Mouse (Mus musculus): Measurements from ENCODE around the gene Hoxd4. TPM values are rescaled to one million over a fixed set of nuclear protein-coding genes. Genes with fewer than 3 reads are reported as not detected.
A peak's percentile ranks its signal among the peaks of the same experiment; 100 is the strongest.

Gene Hoxd4
- polyA plus RNA-seq, 1 experiment from 2014 or later, result not detected

DNA sequence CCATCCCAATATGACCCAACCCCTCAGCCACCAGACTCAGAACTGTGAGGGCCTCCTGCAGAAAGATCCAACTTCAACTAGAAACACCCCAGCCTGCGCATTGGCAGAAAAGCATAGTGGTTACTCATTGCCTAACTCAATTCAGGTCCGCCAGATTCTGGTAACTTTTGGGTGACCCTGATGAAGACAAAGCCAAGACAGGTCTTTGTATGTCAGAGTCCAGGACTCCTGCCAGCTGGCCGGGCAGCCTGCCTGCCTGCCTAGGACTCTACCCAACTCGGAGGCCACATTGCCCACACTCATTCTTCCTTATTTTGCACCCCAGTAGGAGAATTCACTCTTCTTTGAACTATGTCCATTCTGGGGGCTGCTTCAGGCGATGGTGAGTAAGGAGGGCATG lies 14.8 kb downstream of the Hoxd4 start, which contains the start of gene Gm28230:
Gene Gm28230 (plus strand): TSS at position 178 of the 400 bp plus-strand sequence.
- no peaks in the 10 kb centered on the region for H3K9me3 ChIP-seq
- H3K4me2 ChIP-seq, result peak within 1 kb of the TSS; percentile 60
- ATAC-seq (ENCODE audit: extremely low read depth, insufficient number of reproducible peaks, low FRiP score, low TSS enrichment), result no peak
- H3K4me3 ChIP-seq, result peak within 1 kb of the TSS; percentile 38
- 16% methylated on average over 5 of the region's 5 CpGs for WGBS
- H3K27me3 ChIP-seq (replicated peaks), result peaks cover 100% of the 10 kb centered on the region
- no peaks in the 10 kb centered on the region for H3K36me3 ChIP-seq
- peaks cover 6% of the 10 kb centered on the region; the same call in 1 of the 2 replicates for H3K4me1 ChIP-seq
- no peak within 1 kb of the TSS; the same call in 1 of the 2 replicates for H3K9ac ChIP-seq
- no peak within 1 kb of the TSS for H3K27ac ChIP-seq (replicated peaks)

DNA sequence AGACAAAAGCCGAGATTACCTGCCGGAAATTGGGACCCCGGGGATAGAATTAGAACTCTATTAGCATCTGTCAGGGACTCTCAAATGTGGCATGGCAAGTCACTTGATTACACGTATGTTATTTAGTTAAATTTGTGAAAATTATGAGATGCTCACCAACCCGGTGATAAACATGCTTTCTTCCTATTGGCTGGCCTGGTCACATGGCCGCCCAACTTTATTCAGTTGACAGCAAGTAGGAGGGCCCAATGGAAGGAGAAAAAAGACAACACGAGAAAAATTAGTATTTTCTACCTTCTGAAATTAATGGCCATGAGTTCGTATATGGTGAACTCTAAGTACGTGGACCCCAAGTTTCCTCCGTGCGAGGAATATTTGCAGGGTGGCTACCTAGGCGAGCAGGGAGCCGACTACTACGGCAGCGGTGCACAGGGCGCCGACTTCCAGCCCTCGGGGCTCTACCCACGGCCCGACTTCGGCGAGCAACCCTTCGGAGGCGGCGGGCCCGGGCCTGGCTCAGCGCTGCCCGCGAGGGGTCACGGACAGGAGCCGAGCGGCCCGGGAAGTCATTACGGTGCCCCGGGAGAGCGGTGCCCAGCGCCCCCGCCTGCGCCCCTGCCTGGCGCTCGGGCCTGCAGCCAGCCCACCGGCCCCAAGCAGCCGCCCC lies 15.4 kb downstream of the Hoxd4 start:
- Histone ChIP-seq H3K4me1 (peaks cover 6% of the 10 kb centered on the region; the same call in 1 of the 2 replicates), H3K27me3 (replicated peaks) (peaks cover 100% of the 10 kb centered on the region), H3K4me2 (peak overlapping the region; percentile 60), H3K36me3 (no peaks in the 10 kb centered on the region), H3K4me3 (peak overlapping the region; percentile 38), H3K9me3 (no peaks in the 10 kb centered on the region), H3K9ac (no peak overlapping the region; the same call in 1 of the 2 replicates), H3K27ac (replicated peaks) (no peak overlapping the region)
- WGBS, result under 1% methylated on average over 43 of the region's 43 CpGs
- no peak for ATAC-seq (ENCODE audit: extremely low read depth, insufficient number of reproducible peaks, low FRiP score, low TSS enrichment)

DNA sequence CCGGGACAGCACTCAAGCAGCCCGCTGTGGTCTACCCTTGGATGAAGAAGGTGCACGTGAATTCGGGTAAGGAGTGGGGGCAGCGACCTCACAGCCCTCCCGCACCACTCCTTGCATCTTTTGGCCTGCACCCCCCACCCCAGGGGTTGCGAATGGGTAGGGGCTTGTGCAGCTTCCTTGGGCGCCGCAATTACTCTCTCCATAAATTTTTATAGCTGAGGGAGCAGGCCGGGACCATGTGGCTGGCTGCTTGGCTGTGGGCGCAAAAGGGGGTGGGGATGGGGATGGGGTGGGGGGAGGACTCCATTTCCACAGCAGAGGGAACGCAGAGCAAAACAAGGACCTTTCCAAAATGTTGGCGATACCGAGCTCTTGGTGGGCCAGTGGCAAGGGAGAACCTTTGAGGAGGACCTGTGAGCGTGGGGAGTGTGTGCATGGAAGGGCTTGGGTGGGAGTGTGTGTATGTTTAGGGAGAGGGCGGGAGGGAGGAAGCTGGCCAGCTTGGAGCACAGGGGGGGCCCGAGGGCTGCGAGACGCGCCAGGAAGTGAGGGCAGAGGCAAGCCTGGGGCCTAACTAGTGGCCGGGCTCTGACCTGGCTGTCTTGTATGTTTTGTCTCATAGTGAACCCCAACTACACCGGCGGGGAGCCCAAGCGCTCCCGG lies 16.0 kb downstream of the Hoxd4 start:
- Histone ChIP-seq H3K36me3 (no peaks in the 10 kb centered on the region), H3K27ac (replicated peaks) (no peak overlapping the region), H3K27me3 (replicated peaks) (peaks cover 100% of the 10 kb centered on the region), H3K4me1 (peaks cover 12% of the 10 kb centered on the region), H3K4me3 (peak overlapping the region; percentile 38), H3K9me3 (no peaks in the 10 kb centered on the region), H3K4me2 (peak overlapping the region; percentile 60), H3K9ac (no peak overlapping the region)
- ATAC-seq (ENCODE audit: extremely low read depth, insufficient number of reproducible peaks, low FRiP score, low TSS enrichment), result no peak
- WGBS, result under 1% methylated on average over 25 of the region's 25 CpGs

DNA sequence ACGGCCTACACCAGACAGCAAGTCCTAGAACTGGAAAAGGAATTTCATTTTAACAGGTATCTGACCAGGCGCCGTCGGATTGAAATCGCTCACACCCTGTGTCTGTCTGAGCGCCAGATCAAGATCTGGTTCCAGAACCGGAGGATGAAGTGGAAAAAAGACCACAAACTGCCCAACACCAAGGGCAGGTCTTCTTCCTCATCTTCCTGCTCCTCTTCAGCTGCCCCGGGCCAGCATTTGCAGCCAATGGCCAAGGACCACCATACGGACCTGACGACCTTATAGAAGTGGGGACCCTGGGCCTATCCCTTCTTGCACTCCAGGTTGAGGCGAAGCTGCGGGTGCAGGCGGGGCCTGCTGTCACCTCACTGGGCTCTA lies 16.6 kb downstream of the Hoxd4 start:
- no peak for ATAC-seq (ENCODE audit: extremely low read depth, insufficient number of reproducible peaks, low FRiP score, low TSS enrichment)
- 5% methylated on average over 13 of the region's 13 CpGs for WGBS
- no peak overlapping the region for H3K27ac ChIP-seq (replicated peaks)
- H3K4me2 ChIP-seq, result peak overlapping the region; percentile 60; the same call in 1 of the 2 replicates
- no peak overlapping the region for H3K9ac ChIP-seq
- peak overlapping the region; percentile 38; the same call in 1 of the 2 replicates for H3K4me3 ChIP-seq
- H3K27me3 ChIP-seq (replicated peaks), result peaks cover 100% of the 10 kb centered on the region
- H3K36me3 ChIP-seq, result no peaks in the 10 kb centered on the region
- H3K4me1 ChIP-seq, result peaks cover 14% of the 10 kb centered on the region
- H3K9me3 ChIP-seq, result no peaks in the 10 kb centered on the region

DNA sequence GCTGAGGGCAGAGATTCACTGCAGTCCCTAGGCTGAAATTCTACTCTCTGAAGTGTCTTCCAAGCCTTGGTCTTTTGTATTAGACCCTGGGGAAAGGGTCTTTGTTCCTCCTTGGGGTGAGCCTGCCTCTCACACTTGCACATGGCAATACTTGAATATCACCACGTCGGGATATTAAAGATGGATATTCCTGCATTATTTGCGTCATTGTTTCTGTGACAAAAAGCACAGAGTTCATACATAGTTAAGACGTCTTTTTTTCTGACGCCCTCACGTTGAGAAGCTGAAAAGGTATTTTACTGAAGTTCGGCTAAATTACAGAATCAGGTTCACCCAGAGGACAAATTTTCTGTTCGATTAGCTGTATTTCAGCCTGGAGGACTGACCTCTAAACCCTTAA lies 18.6 kb downstream of the Hoxd4 start:
- no peak overlapping the region for H3K4me3 ChIP-seq
- ATAC-seq (ENCODE audit: extremely low read depth, insufficient number of reproducible peaks, low FRiP score, low TSS enrichment), result no peak
- WGBS, result 10% methylated on average over 8 of the region's 8 CpGs
- peaks cover 100% of the 10 kb centered on the region for H3K27me3 ChIP-seq (replicated peaks)
- no peaks in the 10 kb centered on the region for H3K36me3 ChIP-seq
- peaks cover 14% of the 10 kb centered on the region for H3K4me1 ChIP-seq
- H3K27ac ChIP-seq (replicated peaks), result no peak overlapping the region
- H3K9me3 ChIP-seq, result no peaks in the 10 kb centered on the region
- H3K9ac ChIP-seq, result no peak overlapping the region
- H3K4me2 ChIP-seq, result no peak overlapping the region

DNA sequence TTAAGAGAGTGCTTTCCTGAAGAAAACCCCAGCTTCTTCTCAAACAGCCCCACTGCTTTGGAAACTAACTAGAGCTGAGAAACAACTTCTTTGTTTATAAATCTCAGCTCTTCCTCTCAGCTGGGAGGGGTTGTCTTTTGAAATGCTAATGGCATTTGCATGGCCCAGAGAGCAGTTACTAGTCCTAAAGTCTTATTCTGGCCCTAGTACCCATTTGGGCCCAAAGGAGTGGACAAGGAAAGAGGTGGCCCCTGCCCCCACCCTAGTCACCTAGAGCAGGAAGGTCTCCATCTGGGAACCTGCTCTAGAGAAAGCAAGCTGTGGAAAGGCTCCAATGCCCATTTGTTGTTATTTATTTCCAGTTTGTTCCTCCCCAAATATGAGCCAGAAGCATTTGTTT lies 19.3 kb downstream of the Hoxd4 start:
- Histone ChIP-seq H3K4me2 (no peak overlapping the region), H3K9ac (no peak overlapping the region)

DNA sequence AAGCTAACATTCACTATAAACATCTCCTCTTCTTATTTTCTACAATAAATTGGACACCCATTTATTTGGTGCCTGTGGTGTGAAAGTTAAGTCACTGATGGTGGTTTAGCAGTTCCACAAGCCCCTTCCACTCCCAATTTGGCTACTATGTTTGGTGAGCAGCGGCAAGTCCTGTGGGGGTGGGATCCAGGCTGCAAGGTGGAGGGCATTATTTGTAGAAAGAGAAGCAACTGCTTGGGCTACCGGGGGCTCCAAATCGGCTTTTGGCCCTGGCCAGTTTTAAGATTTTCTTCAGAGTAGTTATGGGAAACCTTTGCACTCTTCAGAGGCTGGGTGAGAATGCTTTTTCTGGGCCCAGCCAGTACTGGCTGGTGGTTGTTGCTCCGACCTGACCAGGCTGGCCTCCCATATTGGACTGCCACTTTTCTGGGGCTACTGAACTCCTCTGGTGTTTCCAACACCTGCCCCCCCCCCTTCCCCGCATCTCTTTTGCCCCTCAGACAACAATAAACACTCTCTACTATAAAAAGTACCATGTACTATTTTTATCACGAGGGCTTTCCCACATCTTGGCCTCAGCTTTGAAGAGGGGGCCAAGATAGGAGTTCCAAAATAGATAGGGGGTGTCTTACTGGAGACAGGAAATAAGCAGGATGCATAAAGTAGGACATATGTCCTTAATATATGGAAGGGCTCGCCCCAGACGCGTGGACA lies 20.2 kb downstream of the Hoxd4 start:
- H3K27ac ChIP-seq (replicated peaks), result no peak overlapping the region
- WGBS, result 8% methylated on average over 9 of the region's 9 CpGs

More for the DNA sequence above, 19.3 kb downstream of the Hoxd4 start:
- ATAC-seq (ENCODE audit: extremely low read depth, insufficient number of reproducible peaks, low FRiP score, low TSS enrichment), result no peak
- peaks cover 100% of the 10 kb centered on the region for H3K27me3 ChIP-seq (replicated peaks)
- H3K27ac ChIP-seq (replicated peaks), result no peak overlapping the region
- H3K4me1 ChIP-seq, result peaks cover 16% of the 10 kb centered on the region
- no peak overlapping the region for H3K4me3 ChIP-seq
- H3K36me3 ChIP-seq, result no peaks in the 10 kb centered on the region
- no peaks in the 10 kb centered on the region for H3K9me3 ChIP-seq

DNA sequence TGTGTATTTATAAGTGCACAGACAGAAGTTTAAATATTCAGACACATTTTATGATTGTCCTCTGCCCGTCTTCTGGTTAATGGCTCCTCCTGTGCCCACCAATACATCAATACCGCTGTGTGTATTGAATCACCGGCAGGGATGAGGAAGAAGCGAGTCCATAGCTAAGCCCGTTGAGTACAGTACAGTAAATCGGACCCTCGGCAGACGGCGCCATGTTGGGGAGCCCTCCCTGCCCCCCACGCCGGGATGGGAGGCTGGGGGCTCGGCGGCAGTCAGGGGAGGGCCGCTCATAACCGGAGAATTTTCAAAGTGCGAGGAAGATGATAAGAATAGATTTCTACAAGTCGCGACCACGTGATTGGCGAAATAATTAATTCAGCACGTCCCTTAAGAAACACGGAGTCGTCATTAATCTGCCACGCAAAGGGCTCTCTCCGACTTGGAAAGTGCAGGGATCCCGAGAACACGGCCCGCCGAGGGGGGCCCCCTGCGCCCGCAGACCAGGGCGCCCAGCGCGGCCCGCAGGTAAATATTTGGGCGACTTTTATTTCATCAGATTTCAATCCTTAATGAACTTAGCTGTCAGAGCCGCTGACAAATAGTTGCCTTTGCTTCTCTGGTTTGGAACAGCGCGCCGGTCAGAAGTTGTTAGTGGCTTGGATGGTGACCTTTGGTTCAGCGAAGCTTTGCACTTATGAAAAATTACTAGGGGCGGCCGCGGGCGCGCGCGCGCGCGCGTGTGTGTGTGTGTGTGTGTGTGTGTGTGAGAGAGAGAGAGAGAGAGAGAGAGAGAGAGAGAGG lies 21.0 kb downstream of the Hoxd4 start:
- peak overlapping the region; percentile 41 for H3K4me2 ChIP-seq
- H3K36me3 ChIP-seq, result no peaks in the 10 kb centered on the region
- H3K4me3 ChIP-seq, result peak overlapping the region; percentile 31
- H3K9me3 ChIP-seq, result no peaks in the 10 kb centered on the region
- H3K27me3 ChIP-seq (replicated peaks), result peaks cover 100% of the 10 kb centered on the region
- H3K9ac ChIP-seq, result no peak overlapping the region
- peaks cover 14% of the 10 kb centered on the region for H3K4me1 ChIP-seq
- WGBS, result 1% methylated on average over 52 of the region's 52 CpGs
- ATAC-seq (ENCODE audit: extremely low read depth, insufficient number of reproducible peaks, low FRiP score, low TSS enrichment), result no peak
- no peak overlapping the region for H3K27ac ChIP-seq (replicated peaks)

More for the DNA sequence above, 20.2 kb downstream of the Hoxd4 start:
- H3K4me1 ChIP-seq, result peaks cover 20% of the 10 kb centered on the region
- ATAC-seq (ENCODE audit: extremely low read depth, insufficient number of reproducible peaks, low FRiP score, low TSS enrichment), result no peak
- no peak overlapping the region for H3K4me3 ChIP-seq
- H3K4me2 ChIP-seq, result peak overlapping the region; percentile 41; the same call in 1 of the 2 replicates
- peaks cover 100% of the 10 kb centered on the region for H3K27me3 ChIP-seq (replicated peaks)
- no peaks in the 10 kb centered on the region for H3K9me3 ChIP-seq
- H3K36me3 ChIP-seq, result no peaks in the 10 kb centered on the region
- H3K9ac ChIP-seq, result no peak overlapping the region

DNA sequence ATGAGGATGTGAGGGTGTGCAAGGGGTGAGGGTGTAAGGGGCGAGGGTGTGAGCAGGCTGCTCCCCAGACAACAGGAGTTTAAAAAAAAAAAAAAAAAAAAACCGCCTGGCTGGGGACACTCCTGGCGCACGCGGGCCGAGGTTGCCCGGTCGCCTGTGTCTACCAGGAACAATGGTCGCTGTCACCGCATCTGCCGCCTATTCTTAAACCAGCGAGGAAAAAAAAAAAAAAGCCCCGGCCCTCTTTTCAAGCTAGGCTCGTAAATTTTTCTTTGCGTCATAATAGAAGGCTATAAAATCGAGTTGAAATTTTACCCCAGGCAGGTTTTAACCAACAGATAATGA lies 21.6 kb downstream of the Hoxd4 start:
- no peak for ATAC-seq (ENCODE audit: extremely low read depth, insufficient number of reproducible peaks, low FRiP score, low TSS enrichment)
- 2% methylated on average over 14 of the region's 16 CpGs for whole genome bisulfite sequencing
- Histone ChIP-seq H3K9me3 (no peaks in the 10 kb centered on the region), H3K36me3 (no peaks in the 10 kb centered on the region), H3K27ac (replicated peaks) (no peak overlapping the region), H3K27me3 (replicated peaks) (peaks cover 100% of the 10 kb centered on the region), H3K4me3 (no peak overlapping the region), H3K4me1 (peaks cover 13% of the 10 kb centered on the region; the same call in 1 of the 2 replicates), H3K4me2 (no peak overlapping the region), H3K9ac (no peak overlapping the region)

DNA sequence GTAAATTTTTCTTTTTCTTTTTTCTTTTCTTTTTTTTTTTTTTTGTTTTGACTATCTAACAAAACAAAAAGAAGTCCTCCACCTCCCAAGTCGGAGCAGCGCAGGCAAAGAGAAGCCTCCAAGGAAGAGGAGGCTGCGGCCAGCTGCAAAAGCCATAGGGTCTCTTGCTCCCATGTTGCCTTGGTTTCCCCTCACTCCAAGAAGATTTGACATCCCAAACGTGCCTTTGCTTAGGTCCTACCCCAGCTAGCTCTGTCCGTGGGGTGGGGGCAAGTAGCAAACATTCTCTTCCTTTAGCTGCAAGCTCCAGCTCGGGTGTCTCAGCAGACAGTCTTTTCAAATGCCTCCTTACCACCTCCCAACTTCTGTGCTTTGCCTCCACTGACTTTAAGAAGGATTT lies 22.0 kb downstream of the Hoxd4 start:
- H3K4me3 ChIP-seq, result no peak overlapping the region
- no peak overlapping the region for H3K9ac ChIP-seq
- peaks cover 13% of the 10 kb centered on the region; the same call in 1 of the 2 replicates for H3K4me1 ChIP-seq
- H3K27me3 ChIP-seq (replicated peaks), result peaks cover 100% of the 10 kb centered on the region
- no peaks in the 10 kb centered on the region for H3K9me3 ChIP-seq
- H3K27ac ChIP-seq (replicated peaks), result no peak overlapping the region
- 4% methylated on average over 6 of the region's 6 CpGs for WGBS
- ATAC-seq (ENCODE audit: extremely low read depth, insufficient number of reproducible peaks, low FRiP score, low TSS enrichment), result no peak
- H3K4me2 ChIP-seq, result no peak overlapping the region
- H3K36me3 ChIP-seq, result no peaks in the 10 kb centered on the region

DNA sequence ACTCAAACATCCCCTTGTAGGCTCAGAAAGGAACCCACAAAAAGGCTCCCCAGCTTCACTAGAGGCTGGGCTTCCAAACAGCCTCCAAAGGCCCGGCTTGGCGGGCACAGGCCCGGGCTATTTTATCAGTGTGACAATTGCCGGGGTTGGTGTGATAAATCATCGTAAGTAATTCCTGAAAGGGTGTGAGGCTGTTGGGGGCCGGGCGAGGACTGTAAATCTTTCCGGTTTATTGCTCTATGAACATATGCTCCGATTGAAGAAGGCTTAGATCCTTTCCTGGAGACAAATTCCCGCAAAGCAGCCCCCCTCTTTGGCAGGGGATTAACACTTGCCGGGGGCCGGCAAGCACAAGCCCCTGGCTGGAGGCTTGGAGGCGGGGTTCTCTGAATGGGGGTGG lies 22.7 kb downstream of the Hoxd4 start:
- no peak for ATAC-seq (ENCODE audit: extremely low read depth, insufficient number of reproducible peaks, low FRiP score, low TSS enrichment)
- Histone ChIP-seq H3K4me2 (no peak overlapping the region), H3K27me3 (replicated peaks) (peaks cover 100% of the 10 kb centered on the region), H3K9ac (no peak overlapping the region), H3K27ac (replicated peaks) (no peak overlapping the region), H3K4me3 (no peak overlapping the region), H3K9me3 (no peaks in the 10 kb centered on the region), H3K36me3 (no peaks in the 10 kb centered on the region), H3K4me1 (peaks cover 13% of the 10 kb centered on the region; the same call in 1 of the 2 replicates)
- WGBS, result 3% methylated on average over 13 of the region's 13 CpGs
